Mouse (Mus musculus) liver, adult 2 months (tissue): ENCODE results near the gene Glis3. TPM values are rescaled to one million over a fixed set of nuclear protein-coding genes. Genes with fewer than 3 reads are reported as not detected.

Experiments
- DNase-seq: peaks from one replicate; pipeline ENCODE4 v3.0.0-alpha.2; 2011; ENCODE audit warnings: low read depth, low spot score; ENCODE audit errors: extremely low read depth
- H3K27ac ChIP-seq: fragments of 200-500 bp; replicated peaks from 2 replicates; pipeline ENCODE4 v1.5.1; 2012; ENCODE audit warnings: low read depth, mild to moderate bottlenecking, control low read depth, inconsistent platforms, low read length; ENCODE audit not compliant: insufficient read depth
- H3K27me3 ChIP-seq: fragments of 200-500 bp; 2 replicates; pipeline ENCODE4 v1.6.1; 2012; ENCODE audit warnings: mild to moderate bottlenecking, moderate library complexity, low read length, inconsistent platforms; ENCODE audit not compliant: control insufficient read depth, insufficient read depth
- H3K36me3 ChIP-seq: fragments of 200-500 bp; 2 replicates; pipeline ENCODE4 v1.6.1; 2012; ENCODE audit warnings: low read length, inconsistent platforms; ENCODE audit not compliant: control insufficient read depth, insufficient read depth
- H3K4me1 ChIP-seq: fragments of 200-500 bp; 2 replicates; pipeline ENCODE4 v1.6.1; 2011; ENCODE audit warnings: low read length; ENCODE audit not compliant: control insufficient read depth, insufficient read depth
- H3K4me3 ChIP-seq: fragments of 200-500 bp; 2 replicates; pipeline ENCODE4 v1.5.1; 2011; ENCODE audit warnings: low read depth, mild to moderate bottlenecking, control low read depth, low read length, moderate library complexity; ENCODE audit not compliant: insufficient read depth
- H3K79me2 ChIP-seq: fragments of 200-500 bp; 2 replicates; pipeline ENCODE4 v1.6.1; 2012; ENCODE audit warnings: inconsistent platforms, mild to moderate bottlenecking, low read length, moderate library complexity; ENCODE audit not compliant: control insufficient read depth, insufficient read depth
- H3K9ac ChIP-seq: fragments of 200-500 bp; 2 replicates; pipeline ENCODE4 v1.6.1; 2012; ENCODE audit warnings: low read depth, mild to moderate bottlenecking, control low read depth, inconsistent platforms, low read length
- CTCF ChIP-seq: fragments of 200-500 bp; IDR thresholded peaks from 2 replicates; pipeline ENCODE4 v1.5.1; 2011; ENCODE audit warnings: low read depth, low read length, control low read depth
- POLR2A ChIP-seq: fragments of 200-500 bp; IDR thresholded peaks from 2 replicates; pipeline ENCODE4 v1.6.1; 2011; ENCODE audit warnings: low read length, control low read depth; ENCODE audit not compliant: insufficient read depth; ENCODE audit errors: extremely low read depth
- WGBS: fragments of 180-500 bp; shearing (Covaris S2); methylation state at CpG from one replicate; pipeline ENCODE4 v1.1.7; 2018; 5-methylcytosine and 5-hydroxymethylcytosine counted together
- polyA plus RNA-seq: library from polyadenylated mRNA; depleted of rRNA; stranded (reverse); fragments of >200 nt; gene quantifications from 2 replicates; pipeline ENCODE4 v1.2.3, GENCODE M21; 2012
- total RNA-seq: library from RNA; depleted of rRNA; stranded (reverse); fragments of >200 nt; gene quantifications from 2 replicates; pipeline ENCODE4 v1.2.3, GENCODE M21; 2014

Gene Glis3
- total and polyA plus RNA-seq, 2 experiments: 0.37 to 0.43 TPM

DNA sequence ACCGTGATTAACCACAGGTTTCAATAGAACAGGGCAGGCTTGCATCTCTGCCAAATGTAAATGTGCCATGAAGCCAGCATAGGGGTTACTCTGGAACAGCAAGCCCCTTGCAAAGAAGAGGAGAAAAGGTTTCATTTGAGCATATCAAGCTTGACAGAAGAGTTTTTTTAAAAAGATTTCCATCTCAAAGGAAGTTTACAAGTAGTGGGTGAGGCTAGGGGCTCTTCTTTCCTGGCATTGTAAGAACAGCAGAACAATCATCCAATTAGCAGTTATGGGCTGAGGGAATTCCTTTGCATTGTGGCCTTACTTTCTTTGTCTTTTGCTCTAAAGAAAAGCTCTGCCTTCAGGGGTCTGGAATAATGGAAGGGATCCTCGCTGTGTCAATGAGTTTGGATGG lies 113.3 kb downstream of the Glis3 start:
- DNase-seq: no peak
- Histone ChIP-seq H3K9ac (no peak overlapping the region), H3K4me3 (no peak overlapping the region), H3K79me2 (no peaks in the 10 kb centered on the region), H3K27me3 (no peaks in the 10 kb centered on the region), H3K27ac (no peak overlapping the region), H3K36me3 (no peaks in the 10 kb centered on the region), H3K4me1 (no peaks in the 10 kb centered on the region)
- TF ChIP-seq CTCF: no peak
- WGBS: 60% methylated on average over 2 of the region's 2 CpGs

DNA sequence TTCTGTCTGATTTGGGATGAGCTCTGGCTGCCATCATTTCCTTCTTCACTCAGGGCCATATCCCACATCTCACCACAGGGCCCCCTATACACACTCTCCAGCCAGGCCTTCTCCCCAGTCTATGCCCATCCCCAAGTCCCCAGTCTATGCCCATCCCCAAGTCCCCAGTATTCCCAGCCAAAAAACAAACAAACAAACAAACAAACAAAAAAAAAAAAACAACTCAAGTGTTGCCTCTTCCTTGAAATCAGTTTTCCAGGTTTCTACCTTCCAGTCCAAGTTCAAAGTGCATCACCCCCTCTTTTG lies 118.2 kb downstream of the Glis3 start:
- no peaks in the 10 kb centered on the region for H3K79me2 ChIP-seq
- TF ChIP-seq POLR2A (no peak), CTCF (no peak)
- H3K27me3 ChIP-seq: no peaks in the 10 kb centered on the region
- H3K9ac ChIP-seq: no peak overlapping the region
- H3K27ac ChIP-seq: no peak overlapping the region
- no peaks in the 10 kb centered on the region for H3K36me3 ChIP-seq
- DNase-seq: no peak
- H3K4me1 ChIP-seq: no peaks in the 10 kb centered on the region
- no peak overlapping the region for H3K4me3 ChIP-seq

DNA sequence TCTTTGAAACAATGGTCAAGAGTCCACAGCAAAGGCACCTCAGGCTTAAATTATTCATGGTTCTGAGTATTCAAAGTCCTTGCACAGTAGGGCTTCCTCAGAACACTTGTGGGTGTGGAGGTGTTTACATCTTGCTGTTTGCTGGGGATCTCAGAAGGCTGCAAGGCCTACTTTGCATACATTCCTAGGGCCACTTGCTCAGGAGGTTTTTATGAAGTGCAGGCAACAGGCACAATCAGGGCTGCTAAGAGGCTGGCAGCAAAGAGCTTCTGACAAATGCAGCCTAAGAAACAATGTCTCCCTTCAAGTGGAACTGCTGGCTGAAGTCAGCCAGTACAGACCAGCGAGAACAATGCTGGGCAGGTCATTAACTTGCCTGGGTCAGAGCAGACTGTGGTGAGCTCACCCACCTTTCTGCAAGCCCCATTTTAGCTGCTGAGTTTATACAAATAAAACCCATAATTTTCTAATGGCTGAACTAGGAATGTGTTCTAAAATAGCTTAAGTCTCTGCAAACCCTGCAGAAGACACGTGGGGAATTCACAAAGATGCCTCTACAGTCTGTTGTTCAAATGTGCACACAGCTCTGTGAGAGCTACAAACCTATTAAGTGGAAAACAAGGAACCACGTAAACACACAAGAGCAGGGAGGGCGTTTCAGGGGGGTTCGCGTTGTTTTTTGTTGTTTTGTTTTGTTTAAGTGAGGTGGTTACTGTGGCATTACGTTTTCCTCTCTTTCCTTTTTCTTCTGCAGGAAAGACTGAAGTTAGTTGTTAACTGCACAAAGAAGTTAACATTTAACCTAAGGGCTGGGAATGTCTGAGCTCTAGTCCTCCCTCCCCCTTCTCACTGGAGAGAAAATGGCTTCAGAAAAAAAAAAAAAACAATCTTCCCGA lies 118.8 kb downstream of the Glis3 start:
- Histone ChIP-seq H3K4me3 (no peak overlapping the region), H3K9ac (no peak overlapping the region), H3K27ac (no peak overlapping the region), H3K4me1 (no peaks in the 10 kb centered on the region), H3K27me3 (no peaks in the 10 kb centered on the region), H3K36me3 (no peaks in the 10 kb centered on the region), H3K79me2 (no peaks in the 10 kb centered on the region)
- TF ChIP-seq POLR2A (no peak), CTCF (no peak)
- DNase-seq: no peak
- 38% methylated on average over 8 of the region's 8 CpGs for WGBS

- 29% methylated on average over 7 of the region's 7 CpGs for WGBS
- TF ChIP-seq POLR2A: no peak
- TF ChIP-seq CTCF: no peak
- no peak for DNase-seq
- H3K36me3 ChIP-seq: no peaks in the 10 kb centered on the region
- no peaks in the 10 kb centered on the region for H3K4me1 ChIP-seq
- no peak overlapping the region for H3K9ac ChIP-seq
- H3K79me2 ChIP-seq: no peaks in the 10 kb centered on the region
- H3K4me3 ChIP-seq: no peak overlapping the region
- H3K27me3 ChIP-seq: no peaks in the 10 kb centered on the region
- no peak overlapping the region for H3K27ac ChIP-seq
Measured at GRCm38 (mm10) chr19:28559836-28560235, 120.0 kb downstream of the Glis3 start.

- DNase-seq: no peak
- Histone ChIP-seq H3K36me3 (no peaks in the 10 kb centered on the region), H3K27me3 (no peaks in the 10 kb centered on the region), H3K4me1 (no peaks in the 10 kb centered on the region), H3K79me2 (no peaks in the 10 kb centered on the region), H3K4me3 (no peak overlapping the region), H3K9ac (no peak overlapping the region), H3K27ac (no peak overlapping the region)
- whole genome bisulfite sequencing: 61% methylated on average over 10 of the region's 10 CpGs
- TF ChIP-seq CTCF (no peak), POLR2A (no peak)
Measured at GRCm38 (mm10) chr19:28559400-28559799, 120.5 kb downstream of the Glis3 start.

DNA sequence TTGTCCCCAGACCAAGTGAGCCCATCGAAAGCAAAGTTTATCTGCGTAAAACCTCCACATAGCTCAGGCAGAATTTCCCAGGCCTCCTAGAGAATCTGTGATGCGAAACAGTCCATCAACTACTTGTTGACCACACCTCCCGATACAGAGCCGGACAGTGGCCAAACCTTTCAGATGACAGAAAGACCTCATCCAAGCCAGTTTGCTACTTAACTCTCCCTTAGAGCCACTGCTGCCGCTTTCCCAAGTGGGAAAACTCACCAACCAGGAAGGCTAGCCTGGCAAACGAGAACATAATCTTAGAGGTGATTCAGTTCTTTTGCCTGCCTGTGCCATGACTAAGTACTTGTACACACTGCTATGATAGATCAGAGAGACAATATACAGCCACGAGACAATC lies 121.2 kb downstream of the Glis3 start:
- no peaks in the 10 kb centered on the region for H3K36me3 ChIP-seq
- WGBS: 81% methylated on average over 8 of the region's 8 CpGs
- no peak overlapping the region for H3K4me3 ChIP-seq
- H3K27ac ChIP-seq: no peak overlapping the region
- no peaks in the 10 kb centered on the region for H3K27me3 ChIP-seq
- H3K9ac ChIP-seq: no peak overlapping the region
- H3K4me1 ChIP-seq: no peaks in the 10 kb centered on the region
- H3K79me2 ChIP-seq: no peaks in the 10 kb centered on the region
- TF ChIP-seq CTCF (no peak), POLR2A (no peak)
- DNase-seq: no peak
